ENCODE assay signal across 23 mouse cellular contexts in genomic region chr19:29642211-29642610, GRCm38 (mm10). TPM values are rescaled to one million over a fixed set of nuclear protein-coding genes. Genes with fewer than 3 reads are reported as not detected.
DNase-seq lines count a peak whose midpoint lies in the region; ATAC-seq lines count a peak whose summit lies in the region.
"Had no signal": no experiment of that assay in that cellular context is flagged by ENCODE, and none has a peak within 500 bp of the region (broad histone marks: within the 10 kb centered on the region; RNA-seq: fewer than 3 reads in every experiment).

No protein-coding gene starts in this region.

- ATAC-seq in limb, embryonic 11.5 days (ENCODE audit: insufficient number of reproducible peaks, low FRiP score, low TSS enrichment, low read depth): no peak
- ATAC-seq: forebrain, embryonic 13.5 days had no signal

- no peak overlapping the region for H3K4me3 ChIP-seq in limb, embryonic 11.5 days (ENCODE audit: low read depth, low read length)
- H3K4me3 ChIP-seq: forebrain, embryonic 13.5 days; heart, embryonic 10.5 days; liver, embryonic 15.5 days had no signal

- peaks cover 17% of the 10 kb centered on the region for H3K4me1 ChIP-seq in limb, embryonic 11.5 days (ENCODE audit: control insufficient read depth, insufficient read depth, low read length)
- H3K4me1 ChIP-seq: forebrain, embryonic 13.5 days had no signal

- DNase-seq in embryo, embryonic 10 days (ENCODE audit: low spot score): peak; percentile 47
- DNase-seq in embryo, embryonic 9.5 days (ENCODE audit: extremely low spot score): no peak
- DNase-seq in 3134 (ENCODE audit: extremely low read depth, insufficient read length, low spot score): peak; percentile 18
- peak; percentile 24 for DNase-seq in brain, adult 2 months (ENCODE audit: low read depth, low spot score)
- peak; percentile 48 for DNase-seq in limb, embryonic 11.5 days (ENCODE audit: low spot score)
- DNase-seq in adrenal gland, adult 2 months: no peak
- no peak for DNase-seq in left cerebral cortex, adult 9 months (ENCODE audit: low spot score in 2 of 2)
- DNase-seq in adrenal gland, postnatal 10 days: no peak
- DNase-seq: adrenal gland, postnatal 36 days; cerebellum, postnatal 10 days; heart, postnatal 14 days; kidney, postnatal 25 days; left cerebral cortex, postnatal 4 days; lung, postnatal 36 days; midbrain, embryonic 14.5 days; right cerebral cortex, postnatal 14 days had no signal

- peaks cover 7% of the 10 kb centered on the region; the same call in 1 of the 2 replicates for H3K36me3 ChIP-seq in limb, embryonic 11.5 days (ENCODE audit: control insufficient read depth, insufficient read depth, low read length)

- no peak overlapping the region for H3K4me2 ChIP-seq in limb, embryonic 11.5 days (ENCODE audit: low read depth, severe bottlenecking)
- H3K4me2 ChIP-seq: forebrain, embryonic 13.5 days; hindbrain, embryonic 14.5 days; liver, embryonic 15.5 days had no signal

- H3K27me3 ChIP-seq in limb, embryonic 11.5 days (ENCODE audit: control insufficient read depth, insufficient read depth, low read length): no peaks in the 10 kb centered on the region
- H3K27me3 ChIP-seq: forebrain, embryonic 13.5 days; liver, embryonic 15.5 days had no signal

- no peaks in the 10 kb centered on the region for H3K9me3 ChIP-seq in limb, embryonic 11.5 days (ENCODE audit: control insufficient read depth, low read length)
- H3K9me3 ChIP-seq: heart, embryonic 10.5 days; liver, embryonic 15.5 days had no signal

- no peak overlapping the region for H3K27ac ChIP-seq in limb, embryonic 11.5 days (replicated peaks; ENCODE audit: low read depth, low read length)
- H3K27ac ChIP-seq: forebrain, embryonic 13.5 days; hindbrain, embryonic 14.5 days; liver, embryonic 15.5 days had no signal

- WGBS in limb, embryonic 11.5 days: 28% methylated on average over 6 of the region's 6 CpGs

- H3K9ac ChIP-seq in limb, embryonic 11.5 days (ENCODE audit: low read length): no peak overlapping the region
- H3K9ac ChIP-seq: forebrain, embryonic 13.5 days; hindbrain, embryonic 14.5 days; liver, embryonic 15.5 days had no signal

RNA-seq across cellular contexts. Expression of gene Ermp1, which starts 6.0 kb away (rescaled TPM):
- 11.7 and 16.8 TPM in 2 replicates for polyA plus RNA-seq in limb, embryonic 11.5 days (2014; fragmentation: Nextera tagmentation; extraction: Ambion mirVana)
- total RNA-seq in adrenal gland, adult 2 months (2021): 10 to 100 TPM; 54.3 to 61.7 TPM
- 18.5 and 25.2 TPM in 2 replicates for polyA plus RNA-seq in adrenal gland, adult 2 months (2012; rRNA removed)
- total RNA-seq in adrenal gland, postnatal 10 days (2021): 10 to 100 TPM; 41.9 to 43.0 TPM

RNA-seq across cellular contexts. Expression of gene Mlana, which starts 55.4 kb away (rescaled TPM):
- 0.35 TPM in 1 of 2 replicates, not detected in the other for polyA plus RNA-seq in limb, embryonic 11.5 days (2014; fragmentation: Nextera tagmentation; extraction: Ambion mirVana)
- total RNA-seq in adrenal gland, adult 2 months (2021): not detected
- polyA plus RNA-seq in adrenal gland, adult 2 months (2012; rRNA removed): not detected in 2 replicates
- not detected for total RNA-seq in adrenal gland, postnatal 10 days (2021)
- total RNA-seq: adrenal gland, postnatal 36 days; gastrocnemius, adult 8-10 months; left cerebral cortex, postnatal 4 days had no signal
- polyA plus RNA-seq: forebrain, embryonic 13.5 days; hindbrain, embryonic 14.5 days; intestine, embryonic 16.5 days; liver, embryonic 15.5 days; midbrain, embryonic 14.5 days; testis, adult 2 months had no signal

Comparison
In these comparisons a context has a peak if more than half of its experiments do, and no peak if none do; other contexts are left out.
1. DNase-seq: peak in embryo, embryonic 10 days (single experiment), 3134 (single experiment), brain, adult 2 months (single experiment) and limb, embryonic 11.5 days (single experiment); none in embryo, embryonic 9.5 days (single experiment), adrenal gland, adult 2 months (single experiment), left cerebral cortex, adult 9 months (0 of 2) and adrenal gland, postnatal 10 days (single experiment).